Comparison of ENCODE assay signal across 9 mouse cellular contexts in the genomic region with DNA sequence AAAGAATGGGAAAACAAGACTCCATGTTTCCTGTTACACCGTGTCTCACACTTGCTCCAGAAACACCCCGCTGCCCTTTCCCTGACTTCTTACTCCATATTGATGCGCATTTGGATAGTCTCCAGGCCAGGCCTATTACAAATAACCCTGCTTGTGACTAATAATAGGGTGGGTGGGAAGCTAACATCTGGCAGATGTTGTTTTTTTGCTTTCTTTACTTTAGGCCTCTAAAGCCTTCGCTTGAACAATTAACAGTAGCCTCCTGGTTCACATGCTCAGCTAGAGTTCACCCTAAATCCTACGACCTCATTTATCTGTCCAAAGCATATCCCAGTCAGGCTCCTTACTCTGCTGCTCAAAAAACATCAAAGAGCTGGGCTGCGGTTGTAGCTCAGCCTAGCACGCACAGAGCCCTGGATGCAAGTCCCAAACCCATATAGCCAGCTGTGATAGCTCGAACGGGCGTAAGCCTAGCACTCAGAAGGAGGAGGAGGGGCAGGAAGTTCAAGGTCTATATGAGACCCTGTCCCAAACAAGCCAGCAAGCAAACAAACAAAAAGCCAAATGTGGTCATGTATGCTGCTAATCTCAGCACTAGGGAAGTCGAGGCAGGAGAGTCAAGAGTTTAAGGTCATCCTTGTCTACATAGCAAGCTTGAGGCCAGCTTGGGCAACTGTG. TPM values are rescaled to one million over a fixed set of nuclear protein-coding genes. Genes with fewer than 3 reads are reported as not detected.
A peak's percentile ranks its signal among the peaks of the same experiment; 100 is the strongest.
DNase-seq lines count a peak whose midpoint lies in the region; ATAC-seq and TF ChIP-seq lines count a peak whose summit lies in the region.
"Had no signal": no experiment of that assay in that cellular context is flagged by ENCODE, and none has a peak within 500 bp of the region (broad histone marks: within the 10 kb centered on the region; RNA-seq: fewer than 3 reads in every experiment).

No protein-coding gene starts in this region.

- no peaks in the 10 kb centered on the region; the same call in 1 of the 2 replicates for H3K4me1 ChIP-seq in heart, postnatal 0 days (ENCODE audit: control insufficient read depth, insufficient read depth)

- H3K36me3 ChIP-seq in heart, postnatal 0 days (replicated peaks; ENCODE audit: control insufficient read depth, insufficient read depth, low read length) = no peaks in the 10 kb centered on the region
- H3K36me3 ChIP-seq: limb, embryonic 15.5 days had no signal

- no peaks in the 10 kb centered on the region for H3K27me3 ChIP-seq in heart, postnatal 0 days (ENCODE audit: control insufficient read depth, insufficient read depth, low read length)
- H3K27me3 ChIP-seq: limb, embryonic 15.5 days had no signal

- intact Hi-C loops in heart, postnatal 36 days (cut with DNase I) = no loop called here
- intact Hi-C loops in left cerebral cortex, postnatal 36 days (cut with DNase I) = no loop called here

- H3K4me2 ChIP-seq in heart, postnatal 0 days (ENCODE audit: low read depth, low read length) = no peak overlapping the region
- H3K4me2 ChIP-seq: limb, embryonic 15.5 days had no signal

- no peak overlapping the region for H3K4me3 ChIP-seq in heart, postnatal 0 days (ENCODE audit: low read depth, low read length)
- H3K4me3 ChIP-seq: limb, embryonic 15.5 days had no signal

- no peak for DNase-seq in heart, postnatal 0 days (ENCODE audit: low spot score)
- DNase-seq in heart, postnatal 36 days = no peak
- peak; percentile 28 for DNase-seq in T-cell, adult 2 months (ENCODE audit: low spot score)
- DNase-seq in lung, postnatal 10 days = peak; percentile 62
- no peak for DNase-seq in Muller cell, postnatal 12 days (ENCODE audit: inconsistent ontology term)
- DNase-seq in left cerebral cortex, postnatal 36 days (ENCODE audit: low spot score in 2 of 2) = no peak
- DNase-seq in B cell, adult 2 months = no peak

- no peak for TF ChIP-seq CTCF in heart, postnatal 0 days (IDR thresholded peaks at IDR 0.05; ENCODE audit: low read depth)

- H3K27ac ChIP-seq in heart, postnatal 0 days (ENCODE audit: low read depth) = peak overlapping the region; percentile 52; the same call in 1 of the 2 replicates
- H3K27ac ChIP-seq: limb, embryonic 15.5 days had no signal

- no peak overlapping the region for H3K9ac ChIP-seq in heart, postnatal 0 days (replicated peaks; ENCODE audit: low read depth, low read length)
- H3K9ac ChIP-seq: limb, embryonic 15.5 days had no signal

- TF ChIP-seq EP300 in heart, postnatal 0 days (IDR thresholded peaks at IDR 0.05; ENCODE audit: low read depth) = no peak

- ATAC-seq in heart, postnatal 0 days (ENCODE audit: insufficient read depth, low read depth) = no peak
- ATAC-seq in CD4-positive, CD25-positive, alpha-beta regulatory T cell, adult 4 months = peak; percentile 46

- whole genome bisulfite sequencing in heart, postnatal 0 days = 70% methylated on average over 11 of the region's 11 CpGs

- no peaks in the 10 kb centered on the region for H3K9me3 ChIP-seq in heart, postnatal 0 days (replicated peaks; ENCODE audit: control insufficient read depth, low read length)
- H3K9me3 ChIP-seq: limb, embryonic 15.5 days had no signal

RNA-seq across cellular contexts. Expression of a gene that starts 3.9 kb away (rescaled TPM):
- 75.8 and 110 TPM in 2 replicates for total RNA-seq in heart, postnatal 0 days (2014; rRNA removed; ENCODE audit: low replicate concordance)
- polyA plus RNA-seq in heart, postnatal 0 days (2015; fragmentation: Nextera tagmentation; extraction: Ambion mirVana) = 383 TPM in 2 replicates
- total RNA-seq in heart, postnatal 36 days (2021) = 100 to 1,000 TPM; 162 to 167 TPM
- 100 to 1,000 TPM; 249 to 250 TPM for polyA plus RNA-seq in CD4-positive, CD25-positive, alpha-beta regulatory T cell, adult 4 months (2017; shearing (Covaris generic))
- 100 to 1,000 TPM; 129 to 136 TPM for total RNA-seq in left cerebral cortex, postnatal 36 days (2021)

Comparison
In these comparisons a context has a peak if more than half of its experiments do, and no peak if none do; other contexts are left out.
1. DNase-seq: peak in T-cell, adult 2 months (single experiment) and lung, postnatal 10 days (single experiment); none in heart, postnatal 0 days (single experiment), heart, postnatal 36 days (0 of 2), Muller cell, postnatal 12 days (single experiment), left cerebral cortex, postnatal 36 days (0 of 2) and B cell, adult 2 months (0 of 2).